Mouse (Mus musculus): ENCODE data around the gene 4932438A13Rik.

4932438A13Rik gene

GRCm38 (mm10) chr3:36862721-36863275 lies at the start of gene 4932438A13Rik:
Gene 4932438A13Rik, plus strand, starts transcription at chr3:36863104.
- peak; percentile 92 for DNase-seq (ENCODE audit: low spot score)

- no peak for DNase-seq (ENCODE audit: low spot score)
Observed at GRCm38 (mm10) chr3:36816633-36817032, 46.3 kb upstream of the 4932438A13Rik start.

- DNase-seq (ENCODE audit: low spot score): no peak
Observed at GRCm38 (mm10) chr3:36819402-36819801, 43.5 kb upstream of the 4932438A13Rik start.

GRCm38 (mm10) chr3:36821037-36821436 lies 41.9 kb upstream of the 4932438A13Rik start:
- no peak for DNase-seq (ENCODE audit: low spot score)

GRCm38 (mm10) chr3:36825098-36825497 lies 37.8 kb upstream of the 4932438A13Rik start:
- no peak for DNase-seq (ENCODE audit: low spot score)

GRCm38 (mm10) chr3:36825554-36825953 lies 37.4 kb upstream of the 4932438A13Rik start:
- DNase-seq (ENCODE audit: low spot score): no peak

- DNase-seq (ENCODE audit: low spot score): no peak
Observed at GRCm38 (mm10) chr3:36827274-36828025, 35.5 kb upstream of the 4932438A13Rik start.

- no peak for DNase-seq (ENCODE audit: low spot score)
Observed at GRCm38 (mm10) chr3:36830218-36830617, 32.7 kb upstream of the 4932438A13Rik start.

- no peak for DNase-seq (ENCODE audit: low spot score)
Observed at GRCm38 (mm10) chr3:36834426-36834825, 28.5 kb upstream of the 4932438A13Rik start.

- DNase-seq (ENCODE audit: low spot score): no peak
Observed at GRCm38 (mm10) chr3:36834832-36835231, 28.1 kb upstream of the 4932438A13Rik start.

- DNase-seq (ENCODE audit: low spot score): no peak
Observed at GRCm38 (mm10) chr3:36835525-36836203, 27.2 kb upstream of the 4932438A13Rik start.

GRCm38 (mm10) chr3:36836833-36837232 lies 26.1 kb upstream of the 4932438A13Rik start:
- no peak for DNase-seq (ENCODE audit: low spot score)

- DNase-seq (ENCODE audit: low spot score): peak; percentile 32
Observed at GRCm38 (mm10) chr3:36840650-36841555, 22.0 kb upstream of the 4932438A13Rik start.

- DNase-seq (ENCODE audit: low spot score): no peak
Observed at GRCm38 (mm10) chr3:36853733-36854440, 9.0 kb upstream of the 4932438A13Rik start.

- DNase-seq (ENCODE audit: low spot score): no peak
Observed at GRCm38 (mm10) chr3:36861411-36862410, 1.2 kb upstream of the 4932438A13Rik start.

- DNase-seq (ENCODE audit: low spot score): no peak
Observed at GRCm38 (mm10) chr3:36863427-36863826, 523 bp downstream of the 4932438A13Rik start.

- DNase-seq (ENCODE audit: low spot score): no peak
Observed at GRCm38 (mm10) chr3:36863881-36864280, 977 bp downstream of the 4932438A13Rik start.

GRCm38 (mm10) chr3:36864466-36864865 lies 1.6 kb downstream of the 4932438A13Rik start:
- DNase-seq (ENCODE audit: low spot score): no peak

GRCm38 (mm10) chr3:36905372-36905771 lies 42.5 kb downstream of the 4932438A13Rik start:
- no peak for DNase-seq (ENCODE audit: low spot score)

- DNase-seq (ENCODE audit: low spot score): no peak
Observed at GRCm38 (mm10) chr3:36917832-36918231, 54.9 kb downstream of the 4932438A13Rik start.
